Mouse (Mus musculus) liver, embryonic 14.5 days (tissue): ENCODE data around the gene B3galt4. TPM values are rescaled to one million over a fixed set of nuclear protein-coding genes. Genes with fewer than 3 reads are reported as not detected.

Experiments
- ATAC-seq: fragments of 200-750 bp; cut with Nextera tagmentation; 2 replicates; pipeline ENCODE4 v1.8.0; 2017; ENCODE audit warnings: moderate number of reproducible peaks, mild to moderate bottlenecking, moderate library complexity; ENCODE audit not compliant: insufficient read depth
- DNase-seq, 3 experiments: peaks; one replicate each; pipeline ENCODE4 v3.0.0-alpha.2; 2012 to 2013; ENCODE audit warnings: low read depth in 3 of 3, low spot score in 3 of 3
- H3K27ac ChIP-seq: fragments of 300-500 bp; sonication (generic); 2 replicates; pipeline ENCODE4 v1.5.1; 2014; ENCODE audit warnings: moderate library complexity, mild to moderate bottlenecking, control low read depth, inconsistent platforms
- H3K27me3 ChIP-seq: fragments of 300-500 bp; sonication (generic); 2 replicates; pipeline ENCODE4 v1.6.1; 2014; ENCODE audit warnings: mild to moderate bottlenecking, low read length, moderate library complexity; ENCODE audit not compliant: control insufficient read depth, insufficient read depth
- H3K36me3 ChIP-seq: fragments of 300-500 bp; sonication (generic); replicated peaks from 2 replicates; pipeline ENCODE4 v1.6.1; 2014; ENCODE audit warnings: low read depth; ENCODE audit not compliant: control insufficient read depth, insufficient read depth
- H3K4me1 ChIP-seq, 2 experiments: fragments of 200-500 bp in 1 of 2; fragments of 300-500 bp in 1 of 2; sonication (generic) in 1 of 2; replicated peaks; 2 replicates each; pipeline ENCODE4 v1.6.1; 2012 to 2014; ENCODE audit warnings: antibody characterized with exemption in 1 of 2, inconsistent platforms in 1 of 2, low read length in 1 of 2; ENCODE audit not compliant: control insufficient read depth in 2 of 2, insufficient read depth in 2 of 2
- H3K4me2 ChIP-seq: fragments of 300-500 bp; sonication (generic); 2 replicates; pipeline ENCODE4 v1.6.1; 2014; ENCODE audit warnings: low read depth, mild to moderate bottlenecking, control low read depth, moderate library complexity
- H3K4me3 ChIP-seq, 2 experiments: fragments of 200-500 bp in 1 of 2; fragments of 300-500 bp in 1 of 2; sonication (generic) in 1 of 2; 2 replicates each; pipeline ENCODE4 v1.5.1; 2012 to 2014; ENCODE audit warnings: low read depth in 2 of 2, low read length in 2 of 2, mild to moderate bottlenecking in 2 of 2, control low read depth in 1 of 2, inconsistent platforms in 1 of 2, moderate library complexity in 1 of 2; ENCODE audit not compliant: insufficient read depth in 1 of 2
- H3K9ac ChIP-seq: fragments of 300-500 bp; sonication (generic); replicated peaks from 2 replicates; pipeline ENCODE4 v1.6.1; 2014; ENCODE audit warnings: mild to moderate bottlenecking, control low read depth, moderate library complexity
- H3K9me3 ChIP-seq: fragments of 300-500 bp; sonication (generic); 2 replicates; pipeline ENCODE4 v1.6.1; 2016; ENCODE audit warnings: low read length, mixed read lengths; ENCODE audit not compliant: control insufficient read depth
- CTCF ChIP-seq: IDR thresholded peaks from 2 replicates; pipeline ENCODE4 v1.5.1; 2016; ENCODE audit warnings: antibody characterized with exemption, low read depth, control low read depth
- EP300 ChIP-seq: IDR thresholded peaks from 2 replicates; pipeline ENCODE4 v1.6.1; 2016; ENCODE audit warnings: antibody characterized with exemption, low read depth
- WGBS: fragments of 180-500 bp; shearing (Covaris S2); extraction: QIAGEN DNeasy Blood & Tissue Kit; methylation state at CpG from one replicate; pipeline ENCODE4 v1.1.7; 2014; ENCODE audit not compliant: insufficient replicate concordance; 5-methylcytosine and 5-hydroxymethylcytosine counted together
- polyA plus RNA-seq, 2 experiments: library from polyadenylated mRNA; depleted of rRNA in 1 of 2; stranded (reverse) in 1 of 2; unstranded in 1 of 2; fragments of >200 nt; fragmentation: Nextera tagmentation in 1 of 2; extraction: Ambion mirVana in 1 of 2; gene quantifications; 2 replicates each; pipeline versions ENCODE4 v1.2.1 to v1.2.3; 2012 to 2014

B3galt4 gene
- polyA plus RNA-seq, 2 experiments, result 1.1 to 1.8 TPM

DNA sequence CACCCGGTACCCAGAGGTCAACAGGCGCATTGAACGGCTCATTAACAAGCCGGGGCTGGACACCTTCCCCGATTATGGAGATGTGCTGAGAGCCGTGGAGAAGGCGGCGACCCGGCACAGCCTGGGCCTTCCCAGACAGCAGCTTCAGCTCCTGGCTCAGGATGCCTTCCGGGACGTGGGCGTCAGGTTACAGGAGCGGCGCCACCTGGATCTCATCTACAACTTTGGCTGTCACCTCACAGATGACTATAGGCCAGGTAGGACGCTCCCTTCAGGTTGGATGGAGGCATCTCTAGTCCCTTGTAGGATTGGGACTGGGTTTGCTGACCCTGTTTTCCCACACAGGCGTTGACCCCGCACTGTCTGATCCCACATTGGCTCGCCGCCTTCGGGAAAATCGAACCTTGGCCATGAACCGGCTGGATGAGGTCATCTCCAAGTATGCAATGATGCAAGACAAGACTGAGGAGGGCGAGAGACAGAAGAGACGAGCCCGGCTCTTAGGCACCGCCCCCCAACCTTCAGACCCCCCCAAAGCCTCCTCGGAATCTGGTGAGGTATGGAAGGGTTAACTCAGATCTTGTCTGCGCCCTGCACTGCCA, 39.4 kb downstream of the B3galt4 start:
- Histone ChIP-seq H3K36me3 (peaks cover 28% of the 10 kb centered on the region), H3K4me2 (no peak overlapping the region), H3K9me3 (no peaks in the 10 kb centered on the region), H3K4me3 (no peak overlapping the region), H3K27me3 (no peaks in the 10 kb centered on the region), H3K4me1 (peaks cover 11 to 18% of the 10 kb centered on the region in 2 experiments), H3K27ac (no peak overlapping the region), H3K9ac (no peak overlapping the region)
- DNase-seq, result no peak
- no peak for TF ChIP-seq CTCF
- TF ChIP-seq EP300, result no peak
- WGBS, result 88% methylated on average over 28 of the region's 28 CpGs
- ATAC-seq, result no peak

DNA sequence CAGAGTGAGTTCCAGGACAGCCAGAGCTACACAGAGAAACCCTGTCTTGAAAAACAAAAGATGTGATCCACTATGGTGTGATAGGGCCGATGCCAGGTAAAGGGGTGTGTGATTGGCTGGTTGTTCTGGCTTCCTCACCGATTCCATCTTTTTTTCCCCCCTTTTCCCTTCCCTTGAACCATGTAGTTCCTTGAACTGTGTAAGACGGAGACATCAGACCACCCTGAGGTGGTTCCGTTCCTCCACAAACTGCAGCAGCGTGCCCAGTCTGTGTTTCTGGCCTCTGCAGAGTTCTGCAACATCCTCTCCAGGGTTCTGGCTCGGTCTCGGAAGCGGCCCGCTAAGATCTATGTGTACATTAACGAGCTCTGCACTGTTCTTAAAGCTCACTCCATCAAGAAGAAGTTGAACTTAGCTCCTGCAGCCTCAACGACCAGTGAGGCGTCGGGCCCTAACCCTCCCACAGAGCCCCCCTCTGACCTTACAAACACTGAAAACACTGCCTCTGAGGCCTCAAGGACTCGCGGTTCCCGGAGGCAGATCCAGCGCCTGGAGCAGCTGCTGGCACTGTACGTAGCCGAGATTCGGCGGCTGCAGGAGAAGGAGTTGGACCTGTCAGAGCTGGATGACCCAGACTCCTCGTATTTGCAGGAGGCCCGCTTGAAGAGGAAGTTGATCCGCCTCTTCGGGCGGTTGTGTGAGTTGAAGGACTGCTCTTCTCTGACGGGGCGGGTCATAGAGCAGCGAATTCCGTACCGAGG, 40.1 kb downstream of the B3galt4 start:
- H3K4me3 ChIP-seq, result no peak overlapping the region
- TF ChIP-seq EP300 (no peak), CTCF (no peak)
- H3K4me2 ChIP-seq, result no peak overlapping the region
- H3K27me3 ChIP-seq, result no peaks in the 10 kb centered on the region
- peaks cover 11 to 18% of the 10 kb centered on the region in 2 experiments for H3K4me1 ChIP-seq
- no peak overlapping the region for H3K27ac ChIP-seq
- no peak overlapping the region for H3K9ac ChIP-seq
- DNase-seq (no peak), ATAC-seq (no peak)
- no peaks in the 10 kb centered on the region for H3K9me3 ChIP-seq
- 88% methylated on average over 31 of the region's 31 CpGs for WGBS
- peaks cover 27% of the 10 kb centered on the region for H3K36me3 ChIP-seq

DNA sequence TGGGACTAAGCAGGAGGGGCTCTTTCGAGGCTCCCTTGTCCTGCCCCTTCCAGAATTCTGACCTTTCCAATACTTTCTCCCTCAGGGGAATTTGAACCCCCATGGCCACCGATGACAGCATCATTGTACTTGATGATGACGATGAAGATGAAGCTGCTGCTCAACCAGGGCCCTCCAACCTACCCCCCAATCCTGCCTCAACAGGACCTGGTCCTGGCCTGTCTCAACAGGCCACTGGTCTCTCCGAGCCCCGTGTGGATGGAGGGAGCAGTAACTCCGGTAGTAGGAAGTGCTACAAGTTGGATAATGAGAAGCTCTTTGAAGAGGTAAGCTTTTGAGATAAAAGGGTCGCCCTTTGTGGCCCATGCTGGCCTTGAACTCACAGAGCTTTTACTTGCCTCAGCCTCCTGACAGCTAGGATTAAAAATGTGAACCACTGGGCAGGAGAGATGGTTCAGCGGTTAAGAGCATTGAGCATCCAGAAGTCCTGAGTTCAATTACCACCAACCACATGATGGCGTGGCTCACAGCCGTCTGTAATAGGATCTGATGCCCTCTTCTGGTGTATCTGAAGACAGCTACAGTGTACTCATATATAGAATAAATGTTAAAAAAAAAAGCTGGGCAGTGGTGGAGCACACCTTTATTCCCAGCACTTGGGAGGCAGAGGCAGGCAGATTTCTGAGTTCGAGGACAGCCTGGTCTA, 40.8 kb downstream of the B3galt4 start:
- peak overlapping the region; percentile 73 to 97 for H3K4me3 ChIP-seq
- 42% methylated on average over 11 of the region's 11 CpGs for WGBS
- peaks cover 27% of the 10 kb centered on the region for H3K36me3 ChIP-seq
- H3K27ac ChIP-seq, result no peak overlapping the region
- peak; percentile 52 for TF ChIP-seq CTCF
- no peak for TF ChIP-seq EP300
- ATAC-seq, result no peak
- peaks cover 11 to 18% of the 10 kb centered on the region in 2 experiments for H3K4me1 ChIP-seq
- no peaks in the 10 kb centered on the region for H3K27me3 ChIP-seq
- H3K9ac ChIP-seq, result peak overlapping the region; percentile 98
- peak overlapping the region; percentile 98 for H3K4me2 ChIP-seq
- no peak for DNase-seq
- no peaks in the 10 kb centered on the region for H3K9me3 ChIP-seq

DNA sequence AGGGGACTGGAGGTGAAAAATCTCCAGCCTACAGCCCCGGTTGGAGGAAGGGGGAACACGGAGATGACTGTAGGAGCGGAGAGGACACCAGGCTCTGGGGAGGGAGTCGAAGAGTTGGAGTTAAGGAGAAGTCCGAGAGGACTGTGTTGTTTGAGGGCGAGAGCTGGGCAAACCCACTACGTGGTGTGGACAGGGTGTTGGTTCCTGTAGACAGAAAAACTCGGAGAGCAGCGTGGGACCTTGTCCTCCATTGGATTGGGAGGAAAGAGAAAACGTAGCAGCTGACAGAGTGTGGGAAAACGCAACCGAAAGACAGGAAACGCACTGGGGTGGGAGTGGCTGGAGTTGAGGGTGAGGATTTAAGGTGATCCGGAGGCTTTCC, 41.4 kb downstream of the B3galt4 start:
- Histone ChIP-seq H3K4me3 (peak overlapping the region; percentile 73 to 97), H3K4me2 (peak overlapping the region; percentile 98), H3K36me3 (peaks cover 27% of the 10 kb centered on the region), H3K4me1 (peaks cover 7 to 15% of the 10 kb centered on the region in 2 experiments), H3K9me3 (no peaks in the 10 kb centered on the region), H3K9ac (peak overlapping the region; percentile 98), H3K27me3 (no peaks in the 10 kb centered on the region), H3K27ac (peak overlapping the region; percentile 87)
- WGBS, result 0% methylated on average over 14 of the region's 14 CpGs
- DNase-seq (no peak), ATAC-seq (0 out of 2 replicates have a peak, but pooled peaks have one; percentile 1)
- TF ChIP-seq EP300, result no peak
- no peak for TF ChIP-seq CTCF
